Mouse (Mus musculus) erythroblast, embryonic 14.5 days (primary cell): Measurements from ENCODE around the gene Ano6. TPM values are rescaled to one million over a fixed set of nuclear protein-coding genes. Genes with fewer than 3 reads are reported as not detected.

Experiments
- H3K27me3 ChIP-seq: 2 replicates; pipeline ENCODE4 v1.6.1; 2012; ENCODE audit warnings: inconsistent platforms; ENCODE audit not compliant: control insufficient read depth
- H3K36me3 ChIP-seq: 2 replicates; pipeline ENCODE4 v1.6.1; 2012; ENCODE audit warnings: mild to moderate bottlenecking, inconsistent platforms; ENCODE audit not compliant: control insufficient read depth
- H3K4me1 ChIP-seq: 2 replicates; pipeline ENCODE4 v1.6.1; 2012; ENCODE audit warnings: inconsistent platforms; ENCODE audit not compliant: control insufficient read depth
- H3K4me3 ChIP-seq: replicated peaks from 2 replicates; pipeline ENCODE3; 2012; ENCODE audit warnings: moderate library complexity, mild to moderate bottlenecking, inconsistent platforms
- H3K9me3 ChIP-seq: 2 replicates; pipeline ENCODE4 v1.6.1; 2012; ENCODE audit warnings: low read length, inconsistent platforms, mixed read lengths; ENCODE audit not compliant: control insufficient read depth
- GATA1 ChIP-seq: IDR thresholded peaks from 2 replicates; pipeline ENCODE4 v1.6.1; 2012; ENCODE audit warnings: low read length, inconsistent platforms, mixed read lengths
- TAL1 ChIP-seq: IDR thresholded peaks from 3 replicates; pipeline ENCODE4 v1.6.1; 2012; ENCODE audit warnings: low read length, inconsistent platforms, mixed read lengths
- polyA plus RNA-seq: library from polyadenylated mRNA; stranded (reverse); fragments of >175 nt; gene quantifications from 2 replicates; pipeline ENCODE4 v1.2.3, GENCODE M21; 2012

The Ano6 gene
- polyA plus RNA-seq, 1 experiment: 0.32 TPM

GRCm38 (mm10) chr15:95873276-95873675 lies 82.6 kb downstream of the Ano6 start:
- Histone ChIP-seq H3K9me3 (no peaks in the 10 kb centered on the region), H3K36me3 (no peaks in the 10 kb centered on the region), H3K27me3 (no peaks in the 10 kb centered on the region), H3K4me3 (no peak overlapping the region), H3K4me1 (peaks cover 20% of the 10 kb centered on the region)
- no peak for TF ChIP-seq TAL1
- TF ChIP-seq GATA1: no peak

- H3K4me1 ChIP-seq: peaks cover 21% of the 10 kb centered on the region
- no peaks in the 10 kb centered on the region for H3K27me3 ChIP-seq
- no peaks in the 10 kb centered on the region for H3K36me3 ChIP-seq
- no peak overlapping the region for H3K4me3 ChIP-seq
- TF ChIP-seq TAL1 (no peak), GATA1 (no peak)
- no peaks in the 10 kb centered on the region for H3K9me3 ChIP-seq
Observed at GRCm38 (mm10) chr15:95874216-95874615, 83.6 kb downstream of the Ano6 start.

- Histone ChIP-seq H3K36me3 (no peaks in the 10 kb centered on the region), H3K27me3 (no peaks in the 10 kb centered on the region), H3K4me3 (no peak overlapping the region), H3K4me1 (peaks cover 22% of the 10 kb centered on the region), H3K9me3 (no peaks in the 10 kb centered on the region)
- TF ChIP-seq TAL1: no peak
Observed at GRCm38 (mm10) chr15:95874726-95875125, 84.1 kb downstream of the Ano6 start.

GRCm38 (mm10) chr15:95875898-95876297 lies 85.3 kb downstream of the Ano6 start:
- H3K9me3 ChIP-seq: no peaks in the 10 kb centered on the region
- H3K4me3 ChIP-seq: no peak overlapping the region
- H3K4me1 ChIP-seq: peaks cover 34% of the 10 kb centered on the region
- no peaks in the 10 kb centered on the region for H3K36me3 ChIP-seq
- no peak for TF ChIP-seq TAL1
- no peak for TF ChIP-seq GATA1
- no peaks in the 10 kb centered on the region for H3K27me3 ChIP-seq

GRCm38 (mm10) chr15:95880616-95881151 lies 90.0 kb downstream of the Ano6 start:
- Histone ChIP-seq H3K4me1 (peaks cover 58% of the 10 kb centered on the region), H3K27me3 (no peaks in the 10 kb centered on the region), H3K4me3 (no peak overlapping the region), H3K9me3 (no peaks in the 10 kb centered on the region), H3K36me3 (peaks cover 4% of the 10 kb centered on the region; the same call in 1 of the 2 replicates)
- no peak for TF ChIP-seq TAL1

- TF ChIP-seq GATA1 (no peak), TAL1 (no peak)
- H3K36me3 ChIP-seq: peaks cover 8% of the 10 kb centered on the region
- H3K4me1 ChIP-seq: peaks cover 75% of the 10 kb centered on the region
- H3K27me3 ChIP-seq: no peaks in the 10 kb centered on the region
- peak overlapping the region; percentile 63 for H3K4me3 ChIP-seq
- H3K9me3 ChIP-seq: no peaks in the 10 kb centered on the region
Observed at GRCm38 (mm10) chr15:95882436-95882835, 91.8 kb downstream of the Ano6 start.

GRCm38 (mm10) chr15:95883559-95883958 lies 92.9 kb downstream of the Ano6 start:
- peak; percentile 74 for TF ChIP-seq GATA1
- TF ChIP-seq TAL1: peak; percentile 72
- peak overlapping the region; percentile 63 for H3K4me3 ChIP-seq
- peaks cover 8% of the 10 kb centered on the region for H3K36me3 ChIP-seq
- H3K4me1 ChIP-seq: peaks cover 81% of the 10 kb centered on the region
- no peaks in the 10 kb centered on the region for H3K27me3 ChIP-seq
- H3K9me3 ChIP-seq: no peaks in the 10 kb centered on the region

- TF ChIP-seq TAL1: no peak
- TF ChIP-seq GATA1: no peak
- peaks cover 84% of the 10 kb centered on the region for H3K4me1 ChIP-seq
- H3K4me3 ChIP-seq: peak overlapping the region; percentile 54
- peaks cover 11% of the 10 kb centered on the region for H3K36me3 ChIP-seq
- H3K9me3 ChIP-seq: peaks cover 3% of the 10 kb centered on the region
- no peaks in the 10 kb centered on the region for H3K27me3 ChIP-seq
Observed at GRCm38 (mm10) chr15:95884658-95885620, 94.3 kb downstream of the Ano6 start.
